ENCODE assay signal across 17 mouse cellular contexts in genomic region chr4:109115742-109116141, GRCm38 (mm10).
DNase-seq lines count a peak whose midpoint lies in the region; ATAC-seq and TF ChIP-seq lines count a peak whose summit lies in the region.
"Had no signal": no experiment of that assay in that cellular context is flagged by ENCODE, and none has a peak within 500 bp of the region (broad histone marks: within the 10 kb centered on the region; RNA-seq: fewer than 3 reads in every experiment).

No protein-coding gene starts in this region.

- H3K4me3 ChIP-seq in kidney, adult 2 months (ENCODE audit: insufficient read depth, low read depth, low read length): no peak overlapping the region
- H3K4me3 ChIP-seq in lung, postnatal 0 days (ENCODE audit: low read depth, low read length): no peak overlapping the region
- peak overlapping the region; percentile 55 for H3K4me3 ChIP-seq in myocyte
- H3K4me3 ChIP-seq: limb, embryonic 12.5 days had no signal

- no peak for TF ChIP-seq POLR2A in kidney, adult 2 months (IDR thresholded peaks at IDR 0.05; ENCODE audit: low read depth, low read length)
- no peak for TF ChIP-seq POLR2A in myocyte (IDR thresholded peaks at IDR 0.05; ENCODE audit: insufficient read length, low read depth)

- H3K27ac ChIP-seq in kidney, adult 2 months (ENCODE audit: insufficient read depth, low read depth, low read length): peak overlapping the region; percentile 49
- 0 out of 2 replicates have a peak overlapping the region, but pooled peaks have one; percentile 94 for H3K27ac ChIP-seq in lung, postnatal 0 days (ENCODE audit: low read length)
- H3K27ac ChIP-seq: hindbrain, postnatal 0 days; kidney, postnatal 0 days had no signal

- no peak for TF ChIP-seq CTCF in kidney, adult 2 months (conservative IDR thresholded peaks at IDR 0.05; ENCODE audit: insufficient read depth, insufficient read length, low read depth, low read length)
- TF ChIP-seq CTCF in lung, postnatal 0 days (IDR thresholded peaks at IDR 0.05): no peak

- H3K4me2 ChIP-seq in lung, postnatal 0 days (replicated peaks; ENCODE audit: low read depth, low read length): peak overlapping the region; percentile 63; the same call in 1 of the 2 replicates
- H3K4me2 ChIP-seq in myocyte (ENCODE audit: low read depth): peak overlapping the region; percentile 85

- no peak overlapping the region for H3K9ac ChIP-seq in lung, postnatal 0 days (replicated peaks; ENCODE audit: low read depth)
- H3K9ac ChIP-seq: limb, embryonic 12.5 days had no signal

- peaks cover 39% of the 10 kb centered on the region for H3K4me1 ChIP-seq in kidney, adult 2 months (ENCODE audit: control insufficient read depth, insufficient read depth, low read length)
- peaks cover 34% of the 10 kb centered on the region for H3K4me1 ChIP-seq in lung, postnatal 0 days (ENCODE audit: insufficient read depth, low read depth, low read length)

- H3K27me3 ChIP-seq in kidney, adult 2 months (replicated peaks; ENCODE audit: control insufficient read depth, insufficient read depth, low read length): no peaks in the 10 kb centered on the region
- no peaks in the 10 kb centered on the region for H3K27me3 ChIP-seq in lung, postnatal 0 days (replicated peaks; ENCODE audit: insufficient read depth, low read length)
- H3K27me3 ChIP-seq in myocyte (ENCODE audit: control insufficient read depth, insufficient read depth, insufficient read length): no peaks in the 10 kb centered on the region
- H3K27me3 ChIP-seq: limb, embryonic 12.5 days had no signal

- H3K36me3 ChIP-seq in kidney, adult 2 months (ENCODE audit: control insufficient read depth, insufficient read depth, low read length): no peaks in the 10 kb centered on the region
- no peaks in the 10 kb centered on the region for H3K36me3 ChIP-seq in lung, postnatal 0 days (ENCODE audit: insufficient read depth, low read length)
- H3K36me3 ChIP-seq in myocyte (ENCODE audit: control insufficient read depth, insufficient read depth): no peaks in the 10 kb centered on the region
- H3K36me3 ChIP-seq: limb, embryonic 12.5 days had no signal

- WGBS in kidney, adult 2 months: 9% methylated on average over 1 of the region's 1 CpGs
- 20% methylated on average over 1 of the region's 1 CpGs for WGBS in lung, postnatal 0 days

- peaks cover 71% of the 10 kb centered on the region for H3K79me2 ChIP-seq in myocyte (ENCODE audit: control insufficient read depth, insufficient read depth)

- no peak for ATAC-seq in lung, postnatal 0 days
- ATAC-seq: forebrain, embryonic 14.5 days; hindbrain, postnatal 0 days had no signal

- no peaks in the 10 kb centered on the region for H3K9me3 ChIP-seq in lung, postnatal 0 days (ENCODE audit: low read length)
- H3K9me3 ChIP-seq: limb, embryonic 12.5 days had no signal

- TF ChIP-seq EP300 in lung, postnatal 0 days (IDR thresholded peaks at IDR 0.05): no peak

- no peak overlapping the region for H3ac ChIP-seq in myocyte (ENCODE audit: control insufficient read depth, insufficient read length)

- peak; percentile 14 for DNase-seq in cerebellum, postnatal 10 days
- no peak for DNase-seq in cerebellum, adult 11 months
- peak; percentile 72 for DNase-seq in kidney, adult 2 months
- no peak for DNase-seq in kidney, adult 18-20 months
- DNase-seq in lung, postnatal 0 days (ENCODE audit: low spot score): no peak
- no peak for DNase-seq in lung, postnatal 25 days (ENCODE audit: low spot score)
- no peak for DNase-seq in layer of hippocampus, postnatal 10 days (ENCODE audit: low spot score in 2 of 2)
- DNase-seq: cerebellum, adult 11-12 months; cerebellum, postnatal 36 days; layer of hippocampus, adult 9-11 months; midbrain, embryonic 14.5 days; right cerebral cortex, adult 18-20 months had no signal

TF ChIP-seq in myocyte, 11 proteins besides CTCF, POLR2A, EP300 and RAD21:
- TF ChIP-seq REST (IDR thresholded peaks at IDR 0.05; ENCODE audit: insufficient read depth, insufficient read length): no peak
- no peak for TF ChIP-seq POLR2AphosphoS2 (IDR thresholded peaks at IDR 0.05; ENCODE audit: insufficient read length, low read depth)
- no peak for TF ChIP-seq E2F4 (IDR thresholded peaks at IDR 0.05; ENCODE audit: insufficient read depth)
- TF ChIP-seq USF1 (IDR thresholded peaks at IDR 0.05; ENCODE audit: low read depth): no peak
- TF ChIP-seq MYOG (IDR thresholded peaks at IDR 0.05; ENCODE audit: control insufficient read depth in 1 of 3, insufficient read depth in 1 of 3, insufficient read length in 2 of 3, low read depth in 2 of 3): no peak
- no peak for TF ChIP-seq TCF3 (IDR thresholded peaks at IDR 0.05; ENCODE audit: insufficient read length, low read depth)
- TF ChIP-seq MAX (IDR thresholded peaks at IDR 0.05; ENCODE audit: low read depth): no peak
- TF ChIP-seq TCF12 (IDR thresholded peaks at IDR 0.05; ENCODE audit: insufficient read depth, poor library complexity, severe bottlenecking): no peak
- no peak for TF ChIP-seq CEBPB (IDR thresholded peaks at IDR 0.05; ENCODE audit: insufficient read depth, poor library complexity, severe bottlenecking)
- no peak for TF ChIP-seq MYOD1 (IDR thresholded peaks at IDR 0.05; ENCODE audit: control insufficient read depth in 1 of 3, insufficient read length in 2 of 3, low read depth in 2 of 3)
- no peak for TF ChIP-seq SRF (IDR thresholded peaks at IDR 0.05; ENCODE audit: control insufficient read depth, insufficient read length, low read depth)

Comparison
In these comparisons a context has a peak if more than half of its experiments do, and no peak if none do; other contexts are left out.
1. DNase-seq: peak in cerebellum, postnatal 10 days (2 of 2) and kidney, adult 2 months (single experiment); none in cerebellum, adult 11 months (single experiment), kidney, adult 18-20 months (single experiment), lung, postnatal 0 days (single experiment), lung, postnatal 25 days (single experiment) and layer of hippocampus, postnatal 10 days (0 of 2).